Mouse (Mus musculus) myocyte (in vitro differentiated cells): ENCODE measurements at regions not wholly inside any gene's neighbourhood (a gene's known extent, or its start where the extent isn't known, plus 50 kb on each side); places are given as distances from the start of the nearest gene placed in this dataset.

Source experiments
- CEBPB ChIP-seq: IDR thresholded peaks from 2 replicates; pipeline ENCODE4 v1.6.1; 2011; ENCODE audit warnings: mild to moderate bottlenecking, moderate library complexity; ENCODE audit not compliant: poor library complexity, insufficient read depth, severe bottlenecking
- E2F4 ChIP-seq: IDR thresholded peaks from one replicate; pipeline ENCODE4 v1.6.1; 2011; ENCODE audit warnings: mild to moderate bottlenecking, control low read depth, moderate library complexity; ENCODE audit not compliant: insufficient read depth
- MAX ChIP-seq: IDR thresholded peaks from one replicate; pipeline ENCODE4 v1.6.1; 2011; ENCODE audit warnings: low read depth, mild to moderate bottlenecking, control low read depth
- MYOD1 ChIP-seq, 3 experiments: IDR thresholded peaks; one replicate each; pipeline ENCODE4 v1.6.1; 2011; ENCODE audit warnings: control low read depth in 2 of 3, low read depth in 2 of 3, mild to moderate bottlenecking in 2 of 3, moderate library complexity in 1 of 3; ENCODE audit not compliant: insufficient read length in 2 of 3, control insufficient read depth in 1 of 3
- MYOG ChIP-seq, 3 experiments: IDR thresholded peaks; one replicate each; pipeline ENCODE4 v1.6.1; 2011; ENCODE audit warnings: control low read depth in 2 of 3, low read depth in 2 of 3, mild to moderate bottlenecking in 2 of 3; ENCODE audit not compliant: insufficient read length in 2 of 3, control insufficient read depth in 1 of 3, insufficient read depth in 1 of 3
- POLR2A ChIP-seq: IDR thresholded peaks from one replicate; pipeline ENCODE4 v1.6.1; 2011; ENCODE audit warnings: low read depth, mild to moderate bottlenecking, control low read depth, moderate library complexity; ENCODE audit not compliant: insufficient read length
- POLR2AphosphoS2 ChIP-seq: IDR thresholded peaks from one replicate; pipeline ENCODE4 v1.6.1; 2011; ENCODE audit warnings: low read depth, control low read depth; ENCODE audit not compliant: insufficient read length
- REST ChIP-seq: IDR thresholded peaks from one replicate; pipeline ENCODE4 v1.6.1; 2011; ENCODE audit warnings: mild to moderate bottlenecking, control low read depth, moderate library complexity; ENCODE audit not compliant: insufficient read depth, insufficient read length
- SRF ChIP-seq: IDR thresholded peaks from one replicate; pipeline ENCODE4 v1.6.1; 2011; ENCODE audit warnings: low read depth; ENCODE audit not compliant: control insufficient read depth, insufficient read length
- TCF12 ChIP-seq: IDR thresholded peaks from one replicate; pipeline ENCODE4 v1.6.1; 2011; ENCODE audit warnings: mild to moderate bottlenecking, control low read depth; ENCODE audit not compliant: poor library complexity, insufficient read depth, severe bottlenecking
- TCF3 ChIP-seq: IDR thresholded peaks from one replicate; pipeline ENCODE4 v1.6.1; 2011; ENCODE audit warnings: low read depth, control low read depth; ENCODE audit not compliant: insufficient read length
- USF1 ChIP-seq: IDR thresholded peaks from one replicate; pipeline ENCODE4 v1.6.1; 2011; ENCODE audit warnings: low read depth, mild to moderate bottlenecking, control low read depth, moderate library complexity

GRCm38 (mm10) chr3:120883650-120884049 lies 287.8 kb downstream of the Rwdd3 start:
- no peak for TF ChIP-seq POLR2A
- no peak for TF ChIP-seq MYOD1 (IDR thresholded peaks at IDR 0.05; ENCODE audit: control insufficient read depth in 1 of 3, insufficient read length in 2 of 3, low read depth in 2 of 3)
- TF ChIP-seq E2F4, result no peak
- no peak for TF ChIP-seq MAX
- no peak for TF ChIP-seq USF1
- no peak for TF ChIP-seq TCF12
- TF ChIP-seq REST, result no peak
- TF ChIP-seq POLR2AphosphoS2, result no peak
- no peak for TF ChIP-seq MYOG (IDR thresholded peaks at IDR 0.05; ENCODE audit: control insufficient read depth in 1 of 3, insufficient read depth in 1 of 3, insufficient read length in 2 of 3, low read depth in 2 of 3)
- no peak for TF ChIP-seq SRF
- TF ChIP-seq TCF3, result no peak
- TF ChIP-seq CEBPB, result no peak
